Mouse (Mus musculus): ENCODE measurements at regions not wholly inside any gene's neighbourhood (a gene's known extent, or its start where the extent isn't known, plus 50 kb on each side); places are given as distances from the start of the nearest gene placed in this dataset.
A peak's percentile ranks its signal among the peaks of the same experiment; 100 is the strongest.
"Not testable (repeated sequence)": the region's sequence is repeated elsewhere in the genome, so short reads cannot be mapped to it uniquely, and the experiment has no call there.

GRCm38 (mm10) chr4:44424831-44425704, 124.4 kb downstream of the Melk start:
- DNase-seq (ENCODE audit: low spot score in 2 of 2): no peak

DNA sequence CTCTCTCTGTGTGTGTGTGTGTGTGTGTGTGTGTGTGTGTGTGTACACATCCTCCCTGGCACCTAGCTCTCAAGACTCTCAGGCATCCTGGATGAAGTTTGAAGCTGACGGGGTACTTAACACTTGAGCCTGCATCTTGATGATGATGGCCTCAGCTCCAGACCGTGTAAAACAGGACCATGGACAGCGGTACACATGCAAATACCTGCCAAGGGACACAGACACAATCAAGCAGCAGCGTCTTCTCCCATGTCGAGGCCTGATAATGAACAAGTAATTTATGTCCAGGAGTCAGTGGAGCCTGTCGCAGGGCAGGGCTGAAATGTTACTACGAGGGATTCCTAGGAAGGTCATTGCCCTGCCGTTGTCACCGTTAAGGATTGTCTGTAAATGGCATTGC, 133.9 kb downstream of the Melk start:
- no peak for DNase-seq (ENCODE audit: low spot score in 2 of 2)

DNA sequence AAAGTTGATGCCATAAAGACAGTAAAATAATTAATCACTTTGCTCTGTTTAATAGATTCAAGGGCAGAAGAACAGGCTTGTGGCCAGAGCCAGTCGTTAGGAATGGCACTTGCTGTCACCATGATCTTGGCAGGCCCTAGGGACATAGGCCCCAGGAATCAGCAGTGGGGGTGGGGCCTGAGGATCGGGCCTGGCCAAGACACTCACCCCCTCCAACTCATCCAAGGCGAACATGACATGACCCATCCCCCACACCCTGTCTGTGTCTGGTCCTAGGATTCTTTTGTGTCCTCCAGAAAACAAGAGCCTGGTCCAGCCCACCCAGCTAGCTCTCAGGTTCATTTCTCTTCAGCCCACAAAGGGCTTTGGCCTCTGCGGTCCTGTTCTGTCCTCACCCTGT, 144.8 kb downstream of the Melk start:
- peak in 1 of 2 experiments; percentile 10 for DNase-seq (ENCODE audit: low spot score in 2 of 2)

GRCm38 (mm10) chr4:44450881-44451532, 150.3 kb downstream of the Melk start:
- no peak for DNase-seq (ENCODE audit: low spot score in 2 of 2)

DNA sequence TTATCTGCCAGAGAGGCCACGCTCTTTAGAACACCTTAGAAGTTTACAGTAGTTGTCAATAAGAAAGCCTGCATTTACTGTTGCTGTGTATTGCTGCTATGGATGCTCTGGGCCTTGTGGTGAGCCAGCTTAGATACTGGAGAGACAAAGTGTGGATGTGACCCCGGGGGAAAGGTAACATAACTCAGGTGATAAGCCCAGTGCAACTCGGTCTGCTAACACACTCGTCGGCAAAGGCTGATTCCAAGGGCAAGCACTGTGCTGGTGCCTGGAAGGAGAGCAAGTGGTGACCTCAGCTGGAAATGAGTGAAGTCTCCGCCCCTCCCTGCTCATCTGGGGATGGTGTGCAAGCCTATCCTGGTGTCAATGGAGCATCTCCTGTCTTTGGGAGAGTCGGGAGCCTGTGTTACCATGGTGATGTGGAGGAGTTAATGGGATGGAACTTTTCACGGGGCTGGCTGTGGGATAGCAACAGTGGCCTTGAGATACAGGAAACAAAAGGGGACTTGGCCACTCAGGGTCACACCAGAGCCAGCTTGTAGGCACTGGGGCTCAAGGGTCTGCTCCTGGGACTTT, 151.5 kb downstream of the Melk start:
- DNase-seq (ENCODE audit: low spot score in 2 of 2): peak in 1 of 2 experiments; percentile 18

DNA sequence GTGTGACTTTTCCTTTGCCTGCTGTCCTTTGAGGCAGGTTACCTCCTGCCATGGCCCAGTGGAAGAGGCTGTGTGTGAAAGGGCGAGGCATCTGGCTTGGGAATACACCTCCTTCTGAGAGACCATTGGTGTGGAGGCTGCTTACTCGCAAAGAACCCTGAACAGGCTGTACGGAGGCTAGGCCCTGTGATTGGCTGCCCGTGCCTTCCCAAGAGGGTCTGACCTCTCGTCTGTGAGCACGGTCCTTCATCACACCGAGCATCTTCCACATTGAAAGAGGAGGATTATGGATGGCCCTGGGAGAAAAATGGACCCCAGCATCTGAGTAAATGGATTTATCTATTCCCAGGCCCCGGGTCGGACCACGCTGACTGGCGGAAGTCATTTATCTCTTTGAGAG, 152.9 kb downstream of the Melk start:
- DNase-seq (ENCODE audit: low spot score in 2 of 2): peak in 1 of 2 experiments; percentile 9

- DNase-seq (ENCODE audit: low spot score in 2 of 2): peak in 1 of 2 experiments; percentile 12
Observed at GRCm38 (mm10) chr4:44455851-44456250, 155.2 kb downstream of the Melk start.

GRCm38 (mm10) chr4:44473511-44473910, 172.8 kb downstream of the Melk start:
- not testable (repeated sequence) for DNase-seq (ENCODE audit: low spot score in 2 of 2)
